Mouse (Mus musculus): ENCODE results near the gene Sertad4.

GRCm38 (mm10) chr1:192822652-192823525 lies 32.7 kb downstream of the Sertad4 start:
- no peak for TF ChIP-seq POLR2A (IDR thresholded peaks at IDR 0.05; ENCODE audit: insufficient read depth, low read depth, low read length)
- TF ChIP-seq CTCF (IDR thresholded peaks at IDR 0.05; ENCODE audit: insufficient read depth, low read depth, low read length), result no peak

Data from olfactory bulb, adult 2 months (tissue).